Mouse (Mus musculus): ENCODE data around the gene Mast4.

Gene Mast4

GRCm38 (mm10) chr13:102862397-102862796 lies 471.9 kb downstream of the Mast4 start:
- DNase-seq (ENCODE audit: low spot score), result no peak

- no peak for DNase-seq (ENCODE audit: low spot score)
Measured at GRCm38 (mm10) chr13:102860733-102861132, 473.6 kb downstream of the Mast4 start.

- no peak for DNase-seq (ENCODE audit: low spot score)
Measured at GRCm38 (mm10) chr13:102860135-102860534, 474.2 kb downstream of the Mast4 start.

- DNase-seq (ENCODE audit: low spot score), result no peak
Measured at GRCm38 (mm10) chr13:102857539-102857838, 476.8 kb downstream of the Mast4 start.

GRCm38 (mm10) chr13:102856821-102857538 lies 477.3 kb downstream of the Mast4 start:
- no peak for DNase-seq (ENCODE audit: low spot score)

- DNase-seq (ENCODE audit: low spot score), result no peak
Measured at GRCm38 (mm10) chr13:102852865-102853264, 481.4 kb downstream of the Mast4 start.

GRCm38 (mm10) chr13:102851253-102851652 lies 483.0 kb downstream of the Mast4 start:
- no peak for DNase-seq (ENCODE audit: low spot score)

GRCm38 (mm10) chr13:102850594-102850993 lies 483.7 kb downstream of the Mast4 start:
- DNase-seq (ENCODE audit: low spot score), result no peak

GRCm38 (mm10) chr13:102849068-102849467 lies 485.2 kb downstream of the Mast4 start:
- DNase-seq (ENCODE audit: low spot score), result no peak

GRCm38 (mm10) chr13:102846473-102846872 lies 487.8 kb downstream of the Mast4 start:
- DNase-seq (ENCODE audit: low spot score), result no peak

- no peak for DNase-seq (ENCODE audit: low spot score)
Measured at GRCm38 (mm10) chr13:102842715-102843114, 491.6 kb downstream of the Mast4 start.

GRCm38 (mm10) chr13:102842237-102842636 lies 492.1 kb downstream of the Mast4 start:
- no peak for DNase-seq (ENCODE audit: low spot score)

- no peak for DNase-seq (ENCODE audit: low spot score)
Measured at GRCm38 (mm10) chr13:102839741-102840482, 494.4 kb downstream of the Mast4 start.

GRCm38 (mm10) chr13:102837427-102837826 lies 496.9 kb downstream of the Mast4 start:
- no peak for DNase-seq (ENCODE audit: low spot score)

- no peak for DNase-seq (ENCODE audit: low spot score)
Measured at GRCm38 (mm10) chr13:102835336-102835735, 499.0 kb downstream of the Mast4 start.

GRCm38 (mm10) chr13:102818287-102818686 lies 516.0 kb downstream of the Mast4 start:
- no peak for DNase-seq (ENCODE audit: low spot score)

GRCm38 (mm10) chr13:102816689-102817088 lies 517.6 kb downstream of the Mast4 start:
- no peak for DNase-seq (ENCODE audit: low spot score)

- DNase-seq (ENCODE audit: low spot score), result no peak
Measured at GRCm38 (mm10) chr13:102815158-102815557, 519.1 kb downstream of the Mast4 start.

- no peak for DNase-seq (ENCODE audit: low spot score)
Measured at GRCm38 (mm10) chr13:102811129-102811832, 523.0 kb downstream of the Mast4 start.

GRCm38 (mm10) chr13:102806652-102807051 lies 527.6 kb downstream of the Mast4 start:
- no peak for DNase-seq (ENCODE audit: low spot score)

- DNase-seq (ENCODE audit: low spot score), result no peak
Measured at GRCm38 (mm10) chr13:102805190-102805589, 529.1 kb downstream of the Mast4 start.

GRCm38 (mm10) chr13:102803206-102803605 lies 531.1 kb downstream of the Mast4 start:
- no peak for DNase-seq (ENCODE audit: low spot score)

- no peak for DNase-seq (ENCODE audit: low spot score)
Measured at GRCm38 (mm10) chr13:102792157-102792556, 542.1 kb downstream of the Mast4 start.

All from ovary, adult 18-20 months (tissue).